Mouse (Mus musculus) liver, postnatal 0 days (tissue): ENCODE results near the gene Cpped1. TPM values are rescaled to one million over a fixed set of nuclear protein-coding genes. Genes with fewer than 3 reads are reported as not detected.

Experiments
- ATAC-seq: fragments of 200-750 bp; cut with Nextera tagmentation; 2 replicates; pipeline ENCODE4 v1.8.0; 2017; ENCODE audit warnings: mild to moderate bottlenecking, moderate library complexity
- DNase-seq: peaks from one replicate; pipeline ENCODE4 v3.0.0-alpha.2; 2016
- H3K27ac ChIP-seq: fragments of 300-500 bp; sonication (generic); 2 replicates; pipeline ENCODE4 v1.5.1; 2014; ENCODE audit warnings: antibody characterized with exemption, moderate library complexity, mild to moderate bottlenecking, low read depth
- H3K27me3 ChIP-seq: fragments of 300-500 bp; sonication (generic); 2 replicates; pipeline ENCODE4 v1.6.1; 2014; ENCODE audit warnings: low read length, control low read depth, mixed read lengths; ENCODE audit not compliant: insufficient read depth
- H3K36me3 ChIP-seq: fragments of 300-500 bp; sonication (generic); replicated peaks from 2 replicates; pipeline ENCODE4 v1.6.1; 2014; ENCODE audit warnings: mild to moderate bottlenecking, control low read depth, low read length, moderate library complexity, mixed read lengths; ENCODE audit not compliant: insufficient read depth
- H3K4me1 ChIP-seq: fragments of 300-500 bp; sonication (generic); 2 replicates; pipeline ENCODE4 v1.6.1; 2014; ENCODE audit warnings: antibody characterized with exemption, mild to moderate bottlenecking, control low read depth; ENCODE audit not compliant: insufficient read depth
- H3K4me2 ChIP-seq: fragments of 300-500 bp; sonication (generic); 2 replicates; pipeline ENCODE4 v1.6.1; 2014; ENCODE audit warnings: low read depth, mild to moderate bottlenecking, low read length, moderate library complexity, mixed read lengths
- H3K4me3 ChIP-seq: fragments of 300-500 bp; sonication (generic); 2 replicates; pipeline ENCODE4 v1.5.1; 2014; ENCODE audit warnings: low read depth, low read length
- H3K9ac ChIP-seq: fragments of 300-500 bp; sonication (generic); replicated peaks from 2 replicates; pipeline ENCODE4 v1.6.1; 2014; ENCODE audit warnings: mild to moderate bottlenecking, moderate library complexity
- H3K9me3 ChIP-seq: fragments of 300-500 bp; sonication (generic); 2 replicates; pipeline ENCODE4 v1.6.1; 2016; ENCODE audit warnings: mild to moderate bottlenecking, control low read depth, low read length, mixed read lengths
- CTCF ChIP-seq: sonication (generic); IDR thresholded peaks from 2 replicates; pipeline ENCODE4 v1.5.1; 2016; ENCODE audit warnings: antibody characterized with exemption, low read depth
- EP300 ChIP-seq: IDR thresholded peaks from 2 replicates; pipeline ENCODE4 v1.6.1; 2016; ENCODE audit warnings: antibody characterized with exemption, low read depth, mild to moderate bottlenecking
- whole genome bisulfite sequencing: fragments of 180-500 bp; shearing (Covaris S2); extraction: QIAGEN DNeasy Blood & Tissue Kit; methylation state at CpG from one replicate; pipeline ENCODE4 v1.1.7; 2014; ENCODE audit not compliant: insufficient replicate concordance; 5-methylcytosine and 5-hydroxymethylcytosine counted together
- polyA plus RNA-seq: library from polyadenylated mRNA; unstranded; fragments of >200 nt; fragmentation: Nextera tagmentation; extraction: Ambion mirVana; gene quantifications from 2 replicates; pipeline ENCODE4 v1.2.1, GENCODE M21; 2015

Gene Cpped1
- polyA plus RNA-seq, 1 experiment from 2014 or later: 14.1 TPM

GRCm38 (mm10) chr16:11824833-11825232 is 84.4 kb downstream of the Cpped1 start:
- TF ChIP-seq EP300 (no peak), CTCF (no peak)
- Histone ChIP-seq H3K9ac (no peak overlapping the region), H3K4me2 (no peak overlapping the region), H3K4me1 (no peaks in the 10 kb centered on the region), H3K4me3 (no peak overlapping the region), H3K27ac (no peak overlapping the region), H3K27me3 (no peaks in the 10 kb centered on the region), H3K36me3 (peaks cover 5% of the 10 kb centered on the region), H3K9me3 (no peaks in the 10 kb centered on the region)
- WGBS: 79% methylated on average over 7 of the region's 7 CpGs
- no peak for ATAC-seq
- DNase-seq: no peak

GRCm38 (mm10) chr16:11824385-11824784 is 84.9 kb downstream of the Cpped1 start:
- Histone ChIP-seq H3K27ac (no peak overlapping the region), H3K9ac (no peak overlapping the region), H3K4me3 (no peak overlapping the region), H3K36me3 (peaks cover 7% of the 10 kb centered on the region), H3K9me3 (no peaks in the 10 kb centered on the region), H3K27me3 (no peaks in the 10 kb centered on the region), H3K4me2 (no peak overlapping the region), H3K4me1 (no peaks in the 10 kb centered on the region)
- TF ChIP-seq CTCF: no peak
- TF ChIP-seq EP300: no peak
- DNase-seq: no peak
- ATAC-seq: no peak
- 71% methylated on average over 8 of the region's 8 CpGs for WGBS

GRCm38 (mm10) chr16:11820791-11821190 is 88.5 kb downstream of the Cpped1 start:
- DNase-seq (no peak), ATAC-seq (no peak)
- WGBS: 89% methylated on average over 7 of the region's 7 CpGs

GRCm38 (mm10) chr16:11814935-11815650 is 94.2 kb downstream of the Cpped1 start:
- Histone ChIP-seq H3K4me2 (no peak overlapping the region), H3K27me3 (no peaks in the 10 kb centered on the region), H3K9ac (no peak overlapping the region), H3K27ac (no peak overlapping the region), H3K36me3 (0 out of 2 replicates have a peak, but pooled peaks cover 6% of the 10 kb centered on the region), H3K9me3 (no peaks in the 10 kb centered on the region), H3K4me3 (no peak overlapping the region), H3K4me1 (no peaks in the 10 kb centered on the region)
- TF ChIP-seq EP300: no peak
- no peak for TF ChIP-seq CTCF
- no peak for ATAC-seq
- no peak for DNase-seq
- WGBS: 63% methylated on average over 10 of the region's 10 CpGs

More at GRCm38 (mm10) chr16:11820791-11821190, 88.5 kb downstream of the Cpped1 start:
- H3K9ac ChIP-seq: no peak overlapping the region
- no peak overlapping the region for H3K27ac ChIP-seq
- no peaks in the 10 kb centered on the region for H3K27me3 ChIP-seq
- H3K4me2 ChIP-seq: no peak overlapping the region
- no peaks in the 10 kb centered on the region for H3K9me3 ChIP-seq
- TF ChIP-seq CTCF (no peak), EP300 (no peak)
- H3K4me1 ChIP-seq: no peaks in the 10 kb centered on the region
- H3K4me3 ChIP-seq: no peak overlapping the region
- H3K36me3 ChIP-seq: 0 out of 2 replicates have a peak, but pooled peaks cover 6% of the 10 kb centered on the region

GRCm38 (mm10) chr16:11812119-11812518 is 97.1 kb downstream of the Cpped1 start:
- Histone ChIP-seq H3K27ac (no peak overlapping the region), H3K4me1 (no peaks in the 10 kb centered on the region), H3K36me3 (0 out of 2 replicates have a peak, but pooled peaks cover 2% of the 10 kb centered on the region), H3K27me3 (no peaks in the 10 kb centered on the region), H3K4me2 (no peak overlapping the region), H3K4me3 (no peak overlapping the region), H3K9ac (no peak overlapping the region), H3K9me3 (no peaks in the 10 kb centered on the region)
- no peak for ATAC-seq
- TF ChIP-seq CTCF (no peak), EP300 (no peak)
- 82% methylated on average over 8 of the region's 8 CpGs for WGBS
- DNase-seq: no peak

GRCm38 (mm10) chr16:11809615-11810014 is 99.6 kb downstream of the Cpped1 start:
- Histone ChIP-seq H3K9ac (no peak overlapping the region), H3K27ac (no peak overlapping the region), H3K36me3 (peaks cover 4% of the 10 kb centered on the region; the same call in 1 of the 2 replicates), H3K4me1 (no peaks in the 10 kb centered on the region), H3K4me3 (no peak overlapping the region), H3K4me2 (no peak overlapping the region), H3K9me3 (no peaks in the 10 kb centered on the region), H3K27me3 (no peaks in the 10 kb centered on the region)
- ATAC-seq: no peak
- no peak for TF ChIP-seq CTCF
- TF ChIP-seq EP300: no peak
- 70% methylated on average over 8 of the region's 8 CpGs for WGBS
- no peak for DNase-seq
